Mouse (Mus musculus) activated CD4-positive, CD25-positive, alpha-beta regulatory T cell (primary cell): Measurements from ENCODE around the gene Tgm1. TPM values are rescaled to one million over a fixed set of nuclear protein-coding genes. Genes with fewer than 3 reads are reported as not detected.

Source experiments
- polyA plus RNA-seq, 2 experiments: library from polyadenylated mRNA; unstranded; fragments of 100-300 nt; shearing (Covaris generic); gene quantifications; one replicate each; pipeline ENCODE4 v1.2.1; 2017

Tgm1 gene
- polyA plus RNA-seq, result under 1 TPM; 0.32 to 0.81 TPM

GRCm38 (mm10) chr14:55713729-55714122 is at the start of gene Tgm1:
Tgm1 (minus strand) TSS chr14:55713926.

GRCm38 (mm10) chr14:55761163-55761562 is 47.4 kb upstream of the Tgm1 start, which contains the start of gene Ltb4r2:
Ltb4r2 (plus strand) TSS chr14:55761428.

GRCm38 (mm10) chr14:55758363-55758784 is 44.6 kb upstream of the Tgm1 start, which contains the start of gene Cideb:
Cideb (minus strand) TSS chr14:55758458.

GRCm38 (mm10) chr14:55745180-55745860 is 31.6 kb upstream of the Tgm1 start, which contains the start of the genes Dhrs1 and Nop9:
Dhrs1 (minus strand) TSS chr14:55745690.
Nop9 (plus strand) TSS chr14:55745693.

GRCm38 (mm10) chr14:55721700-55722437 is 8.1 kb upstream of the Tgm1 start, which contains the start of gene Rabggta:
Rabggta (minus strand) TSS chr14:55722263.

GRCm38 (mm10) chr14:55681160-55682117 is 32.3 kb downstream of the Tgm1 start, which contains the start of gene Tinf2:
Tinf2 (minus strand) TSS chr14:55681820.

GRCm38 (mm10) chr14:55671833-55672740 is 41.6 kb downstream of the Tgm1 start, which contains the start of the genes Gmpr2 and Nedd8:
Gmpr2 (plus strand) TSS chr14:55671941.
Nedd8 (minus strand) TSS chr14:55672124.

GRCm38 (mm10) chr14:55659960-55660573 is 53.7 kb downstream of the Tgm1 start, which contains the start of gene Mdp1:
Mdp1 (minus strand) TSS chr14:55660508.

Other genes starting within 250 kb of the Tgm1 start
- gene Dhrs4, start 235.2 kb downstream of the Tgm1 start, polyA plus RNA-seq, result 10 to 100 TPM; 46.9 to 50.3 TPM
- 1 to 10 TPM in 1 of 2 experiments, under 1 TPM in 1; 0.97 to 1.0 TPM for gene Carmil3, start 223.3 kb downstream of the Tgm1 start, polyA plus RNA-seq
- gene Cpne6, start 203.5 kb downstream of the Tgm1 start, polyA plus RNA-seq, result under 1 TPM in 1 of 2 experiments, not detected in 1; 0.75 TPM
- gene Nrl, start 188.9 kb downstream of the Tgm1 start, polyA plus RNA-seq, result under 1 TPM; 0.11 to 0.16 TPM
- gene Pck2, start 173.7 kb downstream of the Tgm1 start, polyA plus RNA-seq, result 10 to 100 TPM in 1 of 2 experiments, 1 to 10 TPM in 1; 9.6 to 27.7 TPM
- gene Dcaf11, start 153.9 kb downstream of the Tgm1 start, polyA plus RNA-seq, result 100 to 1,000 TPM; 127 to 137 TPM
- 1 to 10 TPM; 2.3 to 5.0 TPM for gene A730061H03Rik, start 153.5 kb downstream of the Tgm1 start, polyA plus RNA-seq
- not detected for gene Fitm1, start 138.3 kb downstream of the Tgm1 start, polyA plus RNA-seq
- gene Psme1, start 135.8 kb downstream of the Tgm1 start, polyA plus RNA-seq, result 1,000 to 10,000 TPM; 1,262 to 1,326 TPM
- gene Emc9, start 128.6 kb downstream of the Tgm1 start, polyA plus RNA-seq, result 10 to 100 TPM; 29.1 to 38.6 TPM
- 1,000 to 10,000 TPM; 1,039 to 1,128 TPM for gene Psme2, start 122.8 kb downstream of the Tgm1 start, polyA plus RNA-seq
- 10 to 100 TPM; 30.5 to 62.2 TPM for gene Rnf31, start 122.2 kb downstream of the Tgm1 start, polyA plus RNA-seq
- 100 to 1,000 TPM; 169 to 197 TPM for gene Irf9, start 110.4 kb downstream of the Tgm1 start, polyA plus RNA-seq
- 1 to 10 TPM; 2.8 to 5.6 TPM for gene Rec8, start 95.9 kb downstream of the Tgm1 start, polyA plus RNA-seq
- gene Ipo4, start 78.0 kb downstream of the Tgm1 start, polyA plus RNA-seq, result 10 to 100 TPM; 31.1 to 45.2 TPM
- gene Gm49378, start 76.0 kb downstream of the Tgm1 start, polyA plus RNA-seq, result 1 to 10 TPM; 1.6 to 2.2 TPM
- 10 to 100 TPM; 64.4 to 75.6 TPM for gene Tm9sf1, start 70.1 kb downstream of the Tgm1 start, polyA plus RNA-seq
- gene Tssk4, start 63.7 kb downstream of the Tgm1 start, polyA plus RNA-seq, result 1 to 10 TPM; 1.3 to 1.6 TPM
- gene Mdp1, start 53.4 kb downstream of the Tgm1 start, polyA plus RNA-seq, result 100 to 1,000 TPM; 101 to 105 TPM
- gene Gmpr2, start 42.0 kb downstream of the Tgm1 start, polyA plus RNA-seq, result 10 to 100 TPM; 34.4 to 55.8 TPM
- gene Nedd8, start 41.8 kb downstream of the Tgm1 start, polyA plus RNA-seq, result 100 to 1,000 TPM; 479 to 482 TPM
- gene Tinf2, start 32.1 kb downstream of the Tgm1 start, polyA plus RNA-seq, result 10 to 100 TPM; 50.8 to 60.2 TPM
- gene Rabggta, start 8.3 kb upstream of the Tgm1 start, polyA plus RNA-seq, result 10 to 100 TPM; 57.8 to 79.6 TPM
- 10 to 100 TPM; 39.5 to 63.1 TPM for gene Dhrs1, start 31.8 kb upstream of the Tgm1 start, polyA plus RNA-seq
- 10 to 100 TPM; 38.9 to 45.7 TPM for gene Nop9, start 31.8 kb upstream of the Tgm1 start, polyA plus RNA-seq
- not detected for gene Cideb, start 44.5 kb upstream of the Tgm1 start, polyA plus RNA-seq
- under 1 TPM; 0.17 to 0.21 TPM for gene Ltb4r2, start 47.5 kb upstream of the Tgm1 start, polyA plus RNA-seq
- 10 to 100 TPM; 13.2 to 19.4 TPM for gene Ltb4r1, start 52.0 kb upstream of the Tgm1 start, polyA plus RNA-seq
- gene Adcy4, start 70.2 kb upstream of the Tgm1 start, polyA plus RNA-seq, result under 1 TPM; 0.16 to 0.32 TPM
- 100 to 1,000 TPM in 1 of 2 experiments, 10 to 100 TPM in 1; 72.7 to 103 TPM for gene Ripk3, start 74.9 kb upstream of the Tgm1 start, polyA plus RNA-seq
- gene Nfatc4, start 109.2 kb upstream of the Tgm1 start, polyA plus RNA-seq, result not detected
- gene Nynrin, start 140.1 kb upstream of the Tgm1 start, polyA plus RNA-seq, result under 1 TPM; 0.15 to 0.99 TPM
- under 1 TPM; 0.22 to 0.31 TPM for gene Cbln3, start 170.5 kb upstream of the Tgm1 start, polyA plus RNA-seq
- gene Khnyn, start 171.0 kb upstream of the Tgm1 start, polyA plus RNA-seq, result 10 to 100 TPM; 26.8 to 67.7 TPM
- 10 to 100 TPM; 53.9 to 72.7 TPM for gene Sdr39u1, start 186.4 kb upstream of the Tgm1 start, polyA plus RNA-seq
- gene Cma1, start 230.7 kb upstream of the Tgm1 start, polyA plus RNA-seq, result not detected
- gene Cma2, start 237.1 kb upstream of the Tgm1 start, polyA plus RNA-seq, result not detected